Comparison of ENCODE assay signal across 11 mouse cellular contexts in genomic region chr1:155245516-155245915, GRCm38 (mm10). TPM values are rescaled to one million over a fixed set of nuclear protein-coding genes. Genes with fewer than 3 reads are reported as not detected.
DNase-seq lines count a peak whose midpoint lies in the region; ATAC-seq lines count a peak whose summit lies in the region.
"Had no signal": no experiment of that assay in that cellular context is flagged by ENCODE, and none has a peak within 500 bp of the region (broad histone marks: within the 10 kb centered on the region; RNA-seq: fewer than 3 reads in every experiment).

No protein-coding gene starts in this region.

- H3K4me3 ChIP-seq in forebrain, embryonic 11.5 days (ENCODE audit: low read depth, low read length), result no peak overlapping the region
- H3K4me3 ChIP-seq in forebrain, embryonic 15.5 days, result no peak overlapping the region
- H3K4me3 ChIP-seq in lung, embryonic 16.5 days (ENCODE audit: low read length), result no peak overlapping the region
- H3K4me3 ChIP-seq in limb, embryonic 15.5 days, result peak overlapping the region; percentile 67; the same call in 1 of the 2 replicates

- H3K27me3 ChIP-seq in forebrain, embryonic 11.5 days (ENCODE audit: control insufficient read depth, insufficient read depth, low read length), result peaks cover 9% of the 10 kb centered on the region; the same call in 1 of the 2 replicates
- H3K27me3 ChIP-seq in forebrain, embryonic 15.5 days, result 0 out of 2 replicates have a peak, but pooled peaks cover 2% of the 10 kb centered on the region
- H3K27me3 ChIP-seq in lung, embryonic 16.5 days (ENCODE audit: control insufficient read depth, insufficient read depth, low read depth, low read length), result peaks cover 4% of the 10 kb centered on the region; the same call in 1 of the 2 replicates
- no peaks in the 10 kb centered on the region for H3K27me3 ChIP-seq in limb, embryonic 15.5 days

- 72% methylated on average over 7 of the region's 7 CpGs for WGBS in forebrain, embryonic 11.5 days
- 71% methylated on average over 7 of the region's 7 CpGs for WGBS in forebrain, embryonic 15.5 days
- 75% methylated on average over 7 of the region's 7 CpGs for WGBS in lung, embryonic 16.5 days
- 63% methylated on average over 7 of the region's 7 CpGs for WGBS in limb, embryonic 15.5 days

- H3K9me3 ChIP-seq in forebrain, embryonic 11.5 days (ENCODE audit: control insufficient read depth, low read length), result no peaks in the 10 kb centered on the region
- H3K9me3 ChIP-seq in forebrain, embryonic 15.5 days, result no peaks in the 10 kb centered on the region
- H3K9me3 ChIP-seq in lung, embryonic 16.5 days (ENCODE audit: control insufficient read depth, low read length), result no peaks in the 10 kb centered on the region
- H3K9me3 ChIP-seq in limb, embryonic 15.5 days, result no peaks in the 10 kb centered on the region
- H3K9me3 ChIP-seq: neural tube, embryonic 13.5 days had no signal

- H3K27ac ChIP-seq in forebrain, embryonic 11.5 days (ENCODE audit: low read depth, low read length), result no peak overlapping the region
- H3K27ac ChIP-seq in forebrain, embryonic 15.5 days (replicated peaks), result no peak overlapping the region
- H3K27ac ChIP-seq in lung, embryonic 16.5 days (ENCODE audit: low read length), result no peak overlapping the region
- no peak overlapping the region for H3K27ac ChIP-seq in limb, embryonic 15.5 days

- no peak overlapping the region for H3K9ac ChIP-seq in forebrain, embryonic 11.5 days (ENCODE audit: low read length)
- no peak overlapping the region for H3K9ac ChIP-seq in forebrain, embryonic 15.5 days (replicated peaks)
- no peak overlapping the region for H3K9ac ChIP-seq in lung, embryonic 16.5 days (ENCODE audit: low read length)
- H3K9ac ChIP-seq in limb, embryonic 15.5 days, result no peak overlapping the region

- H3K4me1 ChIP-seq in forebrain, embryonic 11.5 days (replicated peaks; ENCODE audit: control insufficient read depth, insufficient read depth, low read length), result peaks cover 5% of the 10 kb centered on the region; the same call in 1 of the 2 replicates
- peaks cover 10% of the 10 kb centered on the region for H3K4me1 ChIP-seq in forebrain, embryonic 15.5 days
- H3K4me1 ChIP-seq in lung, embryonic 16.5 days (replicated peaks; ENCODE audit: control insufficient read depth, insufficient read depth, low read length), result peaks cover 4% of the 10 kb centered on the region; the same call in 1 of the 2 replicates
- H3K4me1 ChIP-seq in limb, embryonic 15.5 days, result peaks cover 15% of the 10 kb centered on the region; the same call in 1 of the 2 replicates

- no peak for ATAC-seq in forebrain, embryonic 11.5 days (replicated peaks; ENCODE audit: low FRiP score)
- ATAC-seq in forebrain, embryonic 15.5 days (replicated peaks), result no peak
- no peak for ATAC-seq in lung, embryonic 16.5 days (ENCODE audit: low read depth)
- no peak for ATAC-seq in limb, embryonic 15.5 days (ENCODE audit: insufficient number of reproducible peaks, low FRiP score, low TSS enrichment, low read depth)

- no peaks in the 10 kb centered on the region for H3K36me3 ChIP-seq in forebrain, embryonic 11.5 days (ENCODE audit: control insufficient read depth, insufficient read depth, low read length)
- no peaks in the 10 kb centered on the region for H3K36me3 ChIP-seq in forebrain, embryonic 15.5 days
- H3K36me3 ChIP-seq in lung, embryonic 16.5 days (ENCODE audit: control insufficient read depth, insufficient read depth, low read length), result no peaks in the 10 kb centered on the region
- H3K36me3 ChIP-seq in limb, embryonic 15.5 days, result peaks cover 15% of the 10 kb centered on the region
- H3K36me3 ChIP-seq: neural tube, embryonic 13.5 days had no signal

- no peak overlapping the region for H3K4me2 ChIP-seq in forebrain, embryonic 11.5 days (ENCODE audit: low read depth, low read length, severe bottlenecking)
- no peak overlapping the region for H3K4me2 ChIP-seq in forebrain, embryonic 15.5 days (replicated peaks)
- peak overlapping the region; percentile 84 for H3K4me2 ChIP-seq in lung, embryonic 16.5 days (ENCODE audit: low read depth, low read length)
- peak overlapping the region; percentile 82; the same call in 1 of the 2 replicates for H3K4me2 ChIP-seq in limb, embryonic 15.5 days

- peak; percentile 46 for DNase-seq in forebrain, embryonic 11.5 days (ENCODE audit: low spot score)
- DNase-seq in lung, postnatal 25 days (ENCODE audit: low spot score), result no peak
- peak; percentile 59 for DNase-seq in kidney, adult 18-20 months
- DNase-seq in layer of hippocampus, adult 18-20 months (ENCODE audit: low spot score in 2 of 2), result no peak
- DNase-seq in spleen, postnatal 4 days (ENCODE audit: low spot score in 2 of 2), result no peak
- DNase-seq: liver had no signal

RNA-seq across cellular contexts. Expression of gene BC034090, which starts 1.3 kb away (rescaled TPM):
- polyA plus RNA-seq in forebrain, embryonic 11.5 days (2014; fragmentation: Nextera tagmentation; extraction: Ambion mirVana), result 3.2 and 3.3 TPM in 2 replicates
- 3.3 and 4.9 TPM in 2 replicates for polyA plus RNA-seq in forebrain, embryonic 15.5 days (2015; fragmentation: Nextera tagmentation; extraction: Ambion mirVana)
- 4.4 and 4.8 TPM in 2 replicates for polyA plus RNA-seq in lung, embryonic 16.5 days (2015; fragmentation: Nextera tagmentation; extraction: Ambion mirVana)
- 6.0 and 6.1 TPM in 2 replicates for polyA plus RNA-seq in limb, embryonic 15.5 days (2015; fragmentation: Nextera tagmentation; extraction: Ambion mirVana)
- 1 to 10 TPM; 5.9 to 7.6 TPM for total RNA-seq in layer of hippocampus, adult 18-20 months (2021)
- total RNA-seq: megakaryocyte-erythroid progenitor cell, adult 5-6 weeks had no signal

Comparison
In these comparisons a context has a peak if more than half of its experiments do, and no peak if none do; other contexts are left out.
1. DNase-seq: peak in forebrain, embryonic 11.5 days (single experiment) and kidney, adult 18-20 months (single experiment); none in lung, postnatal 25 days (single experiment), layer of hippocampus, adult 18-20 months (0 of 2) and spleen, postnatal 4 days (0 of 2).
2. H3K4me2 ChIP-seq: peak in lung, embryonic 16.5 days (single experiment) and limb, embryonic 15.5 days (single experiment); none in forebrain, embryonic 11.5 days (single experiment) and forebrain, embryonic 15.5 days (single experiment).